Mouse (Mus musculus) heart, embryonic 16.5 days (tissue): ENCODE data around the gene Pcf11. TPM values are rescaled to one million over a fixed set of nuclear protein-coding genes. Genes with fewer than 3 reads are reported as not detected.

Experiments
- ATAC-seq: fragments of 200-750 bp; cut with Nextera tagmentation; replicated peaks from 2 replicates; pipeline ENCODE4 v1.8.0; 2017; ENCODE audit warnings: moderate number of reproducible peaks; ENCODE audit not compliant: insufficient read depth, low FRiP score; ENCODE audit errors: extremely low read depth
- H3K27ac ChIP-seq: fragments of 300-500 bp; sonication (generic); 2 replicates; pipeline ENCODE4 v1.5.1; 2014; ENCODE audit warnings: mild to moderate bottlenecking, low read length, control low read depth, moderate library complexity
- H3K27me3 ChIP-seq: fragments of 300-500 bp; sonication (generic); 2 replicates; pipeline ENCODE4 v1.6.1; 2014; ENCODE audit warnings: low read length, mixed read lengths; ENCODE audit not compliant: control insufficient read depth, insufficient read depth
- H3K36me3 ChIP-seq: fragments of 300-500 bp; sonication (generic); 2 replicates; pipeline ENCODE4 v1.6.1; 2014; ENCODE audit not compliant: control insufficient read depth, insufficient read depth
- H3K4me1 ChIP-seq: fragments of 300-500 bp; sonication (generic); 2 replicates; pipeline ENCODE4 v1.6.1; 2014; ENCODE audit warnings: low read length, mixed read lengths; ENCODE audit not compliant: control insufficient read depth, insufficient read depth
- H3K4me2 ChIP-seq: fragments of 300-500 bp; sonication (generic); 2 replicates; pipeline ENCODE4 v1.6.1; 2014; ENCODE audit warnings: low read depth, mild to moderate bottlenecking, control low read depth, low read length
- H3K4me3 ChIP-seq: fragments of 300-500 bp; sonication (generic); 2 replicates; pipeline ENCODE4 v1.5.1; 2014; ENCODE audit warnings: mild to moderate bottlenecking, control low read depth, low read length
- H3K9ac ChIP-seq: fragments of 300-500 bp; sonication (generic); 2 replicates; pipeline ENCODE4 v1.6.1; 2014; ENCODE audit warnings: low read length, control low read depth
- H3K9me3 ChIP-seq: fragments of 300-500 bp; sonication (generic); replicated peaks from 2 replicates; pipeline ENCODE4 v1.6.1; 2016; ENCODE audit warnings: low read length; ENCODE audit not compliant: control insufficient read depth
- WGBS: fragments of 180-500 bp; shearing (Covaris S2); extraction: QIAGEN DNeasy Blood & Tissue Kit; methylation state at CpG from one replicate; pipeline ENCODE4 v1.1.7; 2014; 5-methylcytosine and 5-hydroxymethylcytosine counted together
- polyA plus RNA-seq: library from polyadenylated mRNA; unstranded; fragments of >200 nt; fragmentation: Nextera tagmentation; extraction: Ambion mirVana; gene quantifications from 2 replicates; pipeline ENCODE4 v1.2.1, GENCODE M21; 2015

Gene Pcf11
- 14.1 and 14.7 TPM in 2 replicates for polyA plus RNA-seq

DNA sequence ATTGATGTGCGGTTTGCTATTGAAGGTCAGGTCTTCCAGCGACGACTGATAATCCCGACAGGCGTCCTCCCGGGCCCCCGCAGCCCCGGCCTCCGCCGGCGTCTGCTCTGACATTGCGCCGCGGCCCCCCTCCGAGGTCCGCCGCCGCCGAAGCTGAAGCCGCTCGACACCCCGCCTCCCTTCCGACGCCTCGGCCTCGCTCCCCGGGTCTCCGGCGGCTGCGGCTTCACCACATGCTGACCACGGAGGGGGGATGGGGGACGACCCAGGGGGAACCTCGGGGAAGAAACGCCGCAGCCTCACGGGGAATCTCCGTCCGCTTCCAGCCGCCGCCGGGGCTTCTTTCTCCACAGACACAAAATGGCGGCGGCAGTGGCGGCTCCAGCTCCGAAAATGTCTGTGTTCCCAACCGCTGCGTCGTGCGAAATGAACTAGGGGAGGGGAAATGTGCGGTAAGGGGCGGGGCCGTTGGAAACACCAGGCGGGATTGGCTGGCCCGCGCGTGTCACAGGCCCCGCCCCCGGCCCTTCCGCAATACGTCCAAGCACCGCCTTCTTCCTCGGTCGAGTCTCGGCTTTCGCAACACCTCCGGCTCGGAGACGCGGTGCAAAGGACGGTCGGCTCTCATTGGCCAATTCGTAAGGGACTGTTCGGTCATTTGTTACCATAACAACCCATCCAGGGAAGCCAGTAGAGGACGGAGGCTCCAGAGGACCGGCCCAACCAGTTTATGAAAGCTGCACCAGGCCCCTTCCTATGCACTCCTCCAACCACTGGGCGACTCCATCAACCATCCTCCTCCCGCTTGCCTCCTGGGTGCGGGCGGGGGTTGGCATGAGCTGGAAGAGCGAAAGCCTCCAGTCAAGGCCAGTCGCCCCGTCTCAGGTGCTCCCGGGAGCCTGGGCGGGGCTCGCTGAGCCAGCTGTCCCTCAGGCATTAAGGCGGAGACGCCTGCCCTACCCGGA is at the start of gene Pcf11:
TSS of gene Pcf11 (minus strand) at position 428 of the 965 bp plus-strand sequence.
- no peaks in the 10 kb centered on the region; the same call in 1 of the 2 replicates for H3K27me3 ChIP-seq
- peak within 1 kb of the TSS; percentile 83 for H3K4me2 ChIP-seq
- no peaks in the 10 kb centered on the region for H3K36me3 ChIP-seq
- peak within 1 kb of the TSS; percentile 99 for H3K4me3 ChIP-seq
- ATAC-seq: peak; percentile 97
- WGBS: under 1% methylated on average over 85 of the region's 88 CpGs
- peak within 1 kb of the TSS; percentile 97 for H3K27ac ChIP-seq
- H3K4me1 ChIP-seq: peaks cover 17% of the 10 kb centered on the region
- peak within 1 kb of the TSS; percentile 98 for H3K9ac ChIP-seq
- H3K9me3 ChIP-seq: 0 out of 2 replicates have a peak, but pooled peaks cover 2% of the 10 kb centered on the region

DNA sequence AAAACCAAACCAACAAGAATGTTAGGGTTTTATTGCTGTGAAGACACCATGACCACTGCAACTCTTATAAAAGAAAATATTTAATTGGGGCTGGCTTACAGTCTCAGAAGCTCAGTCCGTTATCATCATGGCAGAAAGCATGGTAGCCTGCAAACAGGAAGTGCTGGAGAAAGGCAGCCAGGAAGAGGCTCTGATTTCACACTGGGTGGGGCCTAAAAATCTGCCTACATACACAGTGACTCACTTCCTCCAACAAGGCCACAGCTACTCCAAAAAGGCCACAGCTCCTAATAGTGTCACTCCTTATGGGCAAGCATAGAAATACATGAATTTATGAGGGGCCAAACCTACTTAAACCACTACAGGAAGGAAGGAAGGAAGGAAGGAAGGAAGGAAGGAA is 45.3 kb upstream of the Pcf11 start:
- Histone ChIP-seq H3K4me2 (no peak overlapping the region), H3K9ac (no peak overlapping the region), H3K4me1 (no peaks in the 10 kb centered on the region), H3K9me3 (0 out of 2 replicates have a peak, but pooled peaks cover 2% of the 10 kb centered on the region), H3K4me3 (no peak overlapping the region), H3K36me3 (no peaks in the 10 kb centered on the region), H3K27me3 (no peaks in the 10 kb centered on the region), H3K27ac (no peak overlapping the region)
- 70% methylated on average over 1 of the region's 1 CpGs for WGBS
- ATAC-seq: no peak

DNA sequence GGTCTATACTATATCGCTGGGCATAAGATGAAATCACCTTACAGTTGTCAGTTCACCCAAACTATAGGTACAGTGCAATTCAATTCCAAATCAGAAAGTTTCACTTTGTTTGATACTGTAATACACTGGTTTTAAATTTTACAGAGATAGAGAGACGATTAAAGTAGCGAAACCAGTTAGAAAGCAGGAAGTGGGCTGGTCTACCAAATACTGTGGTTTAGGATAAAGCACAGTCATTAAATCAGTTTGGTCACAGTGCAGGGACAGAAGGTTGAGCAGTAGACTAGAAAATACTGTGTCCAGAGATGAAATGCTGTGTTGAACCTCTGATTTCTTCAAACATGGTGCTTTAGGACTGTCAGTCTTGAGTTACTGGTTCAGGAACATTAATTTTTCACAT is 41.9 kb upstream of the Pcf11 start:
- H3K27ac ChIP-seq: no peak overlapping the region
- H3K9ac ChIP-seq: no peak overlapping the region
- H3K36me3 ChIP-seq: no peaks in the 10 kb centered on the region
- H3K4me1 ChIP-seq: peaks cover 4% of the 10 kb centered on the region
- 0 out of 2 replicates have a peak, but pooled peaks cover 2% of the 10 kb centered on the region for H3K9me3 ChIP-seq
- H3K4me3 ChIP-seq: no peak overlapping the region
- no peak overlapping the region for H3K4me2 ChIP-seq
- H3K27me3 ChIP-seq: no peaks in the 10 kb centered on the region
- ATAC-seq: no peak
- 58% methylated on average over 3 of the region's 3 CpGs for WGBS

DNA sequence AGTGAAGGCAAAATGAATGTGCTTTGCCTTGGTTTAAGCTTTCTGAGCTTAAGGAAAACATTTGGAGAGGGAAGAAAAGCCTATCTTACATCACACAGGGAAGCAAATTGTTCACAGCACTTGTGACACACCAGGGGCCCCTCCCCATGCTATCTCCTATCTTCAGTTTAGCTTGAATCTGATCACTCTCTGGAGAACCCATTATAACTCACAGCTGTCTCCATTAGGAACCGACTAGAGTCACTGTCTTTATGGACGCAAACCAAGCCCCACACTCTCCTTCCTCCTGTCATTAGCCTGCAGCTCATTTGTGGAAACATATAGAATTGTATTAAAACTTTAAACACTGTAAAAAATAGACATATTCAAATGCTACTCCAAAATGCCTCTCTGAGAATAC is 39.8 kb upstream of the Pcf11 start:
- no peaks in the 10 kb centered on the region for H3K36me3 ChIP-seq
- H3K4me3 ChIP-seq: no peak overlapping the region
- no peak overlapping the region for H3K27ac ChIP-seq
- ATAC-seq: no peak
- no peak overlapping the region for H3K4me2 ChIP-seq
- H3K9ac ChIP-seq: no peak overlapping the region
- WGBS: 43% methylated on average over 2 of the region's 2 CpGs
- no peaks in the 10 kb centered on the region for H3K9me3 ChIP-seq
- no peaks in the 10 kb centered on the region for H3K27me3 ChIP-seq
- peaks cover 4% of the 10 kb centered on the region for H3K4me1 ChIP-seq

DNA sequence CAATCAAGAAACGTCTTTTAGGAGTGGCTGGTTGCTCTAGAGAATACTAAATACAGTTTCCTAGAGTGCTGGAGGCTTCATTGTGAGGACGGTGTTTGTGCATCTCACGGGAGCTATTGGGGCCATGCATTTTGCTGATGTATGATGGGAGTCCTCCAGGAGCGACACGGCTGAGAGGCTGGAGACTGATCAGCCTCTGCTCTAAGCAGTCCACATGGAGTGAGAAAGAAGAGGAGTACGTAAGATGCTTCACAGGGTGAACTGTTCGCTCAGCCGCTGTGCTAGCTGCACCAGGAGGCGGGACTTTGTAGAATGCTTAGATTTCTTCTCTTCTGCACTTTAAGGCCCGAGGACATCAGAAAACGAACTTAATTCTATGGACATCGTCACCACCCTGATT is 37.0 kb upstream of the Pcf11 start:
- H3K27me3 ChIP-seq: no peaks in the 10 kb centered on the region
- peaks cover 4% of the 10 kb centered on the region for H3K4me1 ChIP-seq
- no peaks in the 10 kb centered on the region for H3K36me3 ChIP-seq
- H3K9me3 ChIP-seq: no peaks in the 10 kb centered on the region
- H3K4me2 ChIP-seq: peak overlapping the region; percentile 67
- no peak overlapping the region for H3K9ac ChIP-seq
- H3K27ac ChIP-seq: no peak overlapping the region
- 47% methylated on average over 12 of the region's 12 CpGs for WGBS
- H3K4me3 ChIP-seq: peak overlapping the region; percentile 45
- no peak for ATAC-seq

DNA sequence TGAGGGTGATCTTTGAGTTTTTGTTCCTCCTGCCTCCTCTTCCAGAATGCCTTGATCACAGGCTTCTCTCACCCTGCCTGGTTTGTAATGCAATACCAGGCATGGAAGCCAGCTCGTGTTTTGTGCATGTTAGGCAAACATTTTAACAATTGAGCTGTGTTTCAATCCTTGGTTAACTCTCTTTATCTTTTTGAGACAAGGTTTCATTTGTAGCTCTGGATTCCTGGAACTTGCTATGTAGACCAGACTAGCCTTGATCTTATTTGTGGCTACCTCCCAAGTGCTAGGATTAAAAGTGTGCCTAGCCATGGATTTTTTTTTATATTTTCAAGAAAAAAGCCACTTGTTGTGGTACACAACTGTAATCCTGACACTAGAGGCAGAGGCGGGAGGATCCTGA is 35.8 kb upstream of the Pcf11 start:
- Histone ChIP-seq H3K4me2 (no peak overlapping the region), H3K9ac (no peak overlapping the region), H3K4me1 (peaks cover 4% of the 10 kb centered on the region), H3K4me3 (no peak overlapping the region), H3K27me3 (no peaks in the 10 kb centered on the region), H3K36me3 (no peaks in the 10 kb centered on the region), H3K27ac (no peak overlapping the region), H3K9me3 (no peaks in the 10 kb centered on the region)
- 56% methylated on average over 2 of the region's 2 CpGs for WGBS
- ATAC-seq: no peak

DNA sequence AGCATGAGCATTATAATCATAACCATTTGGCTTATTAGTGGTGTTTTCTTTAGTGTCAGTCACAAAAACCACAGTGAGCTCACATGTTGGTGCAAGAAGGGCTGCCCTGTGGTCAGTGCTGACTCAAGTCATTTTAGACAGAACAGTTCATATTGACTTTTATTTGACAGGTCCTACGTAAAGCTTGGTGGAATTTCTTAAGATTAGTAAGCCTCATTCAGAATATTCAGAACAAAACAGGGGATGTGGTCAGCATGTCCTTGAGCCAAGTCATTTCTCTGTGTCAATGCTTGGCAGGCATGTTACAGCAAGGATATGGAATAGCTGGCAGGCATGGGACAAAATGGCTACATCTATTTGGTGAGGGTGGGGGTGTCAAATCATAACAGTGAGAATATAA is 33.9 kb upstream of the Pcf11 start:
- Histone ChIP-seq H3K36me3 (no peaks in the 10 kb centered on the region), H3K4me2 (no peak overlapping the region), H3K4me3 (no peak overlapping the region), H3K4me1 (peaks cover 6% of the 10 kb centered on the region), H3K9me3 (no peaks in the 10 kb centered on the region), H3K9ac (no peak overlapping the region), H3K27ac (no peak overlapping the region), H3K27me3 (no peaks in the 10 kb centered on the region)
- ATAC-seq: no peak
- 87% methylated on average over 1 of the region's 1 CpGs for WGBS

DNA sequence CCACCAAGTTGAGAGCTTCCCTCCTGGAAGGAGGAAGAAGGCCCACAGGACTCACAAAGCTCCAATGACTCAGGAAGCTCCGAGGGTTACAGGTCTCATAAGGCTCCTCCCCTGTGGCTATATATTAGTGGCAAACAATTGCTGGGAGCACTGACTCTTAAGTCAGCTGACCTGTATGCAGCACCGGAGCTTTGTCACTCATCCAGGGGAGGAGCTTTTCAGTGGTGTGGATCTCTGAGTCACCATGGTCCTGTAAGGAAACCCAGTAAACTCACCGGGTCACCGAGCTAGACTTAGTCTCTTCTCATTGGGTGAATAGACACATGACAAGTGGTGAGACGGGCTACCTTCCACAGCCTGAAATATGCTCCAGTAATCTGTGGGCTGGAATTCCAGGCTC is 29.0 kb upstream of the Pcf11 start:
- Histone ChIP-seq H3K36me3 (no peaks in the 10 kb centered on the region), H3K27me3 (no peaks in the 10 kb centered on the region), H3K4me1 (peaks cover 2% of the 10 kb centered on the region; the same call in 1 of the 2 replicates), H3K9me3 (no peaks in the 10 kb centered on the region), H3K27ac (no peak overlapping the region), H3K9ac (no peak overlapping the region), H3K4me2 (no peak overlapping the region), H3K4me3 (no peak overlapping the region)
- 40% methylated on average over 5 of the region's 5 CpGs for WGBS
- ATAC-seq: 0 out of 2 replicates have a peak, but pooled peaks have one; percentile 23

DNA sequence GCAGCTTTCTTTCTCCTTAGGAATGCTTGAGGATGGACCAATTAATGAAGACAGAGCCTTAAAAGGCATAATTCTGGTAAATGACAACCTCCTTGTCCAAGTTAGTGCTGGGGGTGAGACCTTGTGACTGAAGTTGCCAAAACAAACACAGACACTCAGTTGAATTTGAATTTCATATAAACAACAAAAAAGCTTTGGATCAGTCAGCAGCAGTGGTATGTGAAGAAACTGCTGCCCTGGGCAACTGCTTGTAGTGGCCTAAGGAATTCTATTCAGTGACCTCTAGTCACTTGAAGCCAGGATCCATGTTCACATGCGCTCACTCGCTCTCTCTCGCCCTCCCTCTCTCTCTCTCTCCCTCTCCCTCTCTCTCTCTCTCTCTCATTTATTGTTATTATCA is 26.7 kb upstream of the Pcf11 start:
- no peaks in the 10 kb centered on the region for H3K36me3 ChIP-seq
- H3K27ac ChIP-seq: no peak overlapping the region
- H3K4me3 ChIP-seq: no peak overlapping the region
- H3K27me3 ChIP-seq: no peaks in the 10 kb centered on the region
- peaks cover 2% of the 10 kb centered on the region; the same call in 1 of the 2 replicates for H3K4me1 ChIP-seq
- ATAC-seq: no peak
- H3K9ac ChIP-seq: no peak overlapping the region
- no peaks in the 10 kb centered on the region for H3K9me3 ChIP-seq
- H3K4me2 ChIP-seq: no peak overlapping the region
- WGBS: 96% methylated on average over 3 of the region's 3 CpGs
